Mouse (Mus musculus) heart, adult 8-10 months (tissue): ENCODE measurements around the gene Tcam1. TPM values are rescaled to one million over a fixed set of nuclear protein-coding genes. Genes with fewer than 3 reads are reported as not detected.
A peak's percentile ranks its signal among the peaks of the same experiment; 100 is the strongest.

ENCODE experiments used
- DNase-seq: peaks from one replicate; pipeline ENCODE4 v3.0.0; 2022; ENCODE audit warnings: low spot score
- total RNA-seq, 4 experiments: library from RNA; stranded (reverse); gene quantifications; 2 replicates each; pipeline ENCODE4 v1.2.4; 2022

Tcam1 gene
- total RNA-seq, 4 experiments from 2014 or later: 0.08 TPM; not detected in 3

DNA sequence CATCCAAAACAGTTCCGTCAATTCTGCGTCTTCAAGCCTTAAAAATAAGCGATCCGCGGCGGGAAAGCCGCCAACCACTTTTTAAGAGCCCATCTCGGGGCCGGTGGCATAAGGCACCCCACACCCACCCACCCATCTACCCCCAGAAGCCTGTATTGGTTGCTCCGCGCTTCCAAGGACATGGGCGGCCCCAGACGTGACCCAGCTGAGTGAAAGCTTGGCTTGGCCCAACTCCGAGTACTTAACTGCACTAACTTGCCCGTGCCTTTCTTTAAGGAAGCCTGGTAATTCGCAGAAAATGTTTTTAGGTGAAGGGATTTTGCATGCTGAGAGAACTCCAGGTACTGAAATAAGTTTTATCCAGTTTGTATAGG, 3.2 kb upstream of the Tcam1 start:
- DNase-seq: no peak

DNA sequence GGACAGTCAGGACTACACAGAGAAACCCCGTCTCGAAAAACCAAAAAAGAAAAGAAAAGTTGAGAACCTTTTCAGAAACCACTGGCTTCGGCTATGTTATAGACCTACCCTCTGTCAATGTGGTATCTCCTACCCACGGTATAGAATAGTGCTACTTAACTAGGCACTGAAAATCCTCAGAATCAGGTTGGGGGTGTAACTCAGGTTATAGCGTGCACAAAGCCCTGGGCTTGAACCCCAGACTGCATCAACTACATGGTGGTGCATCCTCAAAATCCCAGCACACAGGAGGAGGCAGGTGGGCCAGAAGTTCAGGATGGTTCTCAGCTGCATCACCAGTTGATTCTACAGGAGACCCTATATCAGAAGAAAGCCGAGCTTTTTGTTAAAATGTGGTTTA, 2.7 kb upstream of the Tcam1 start:
- no peak for DNase-seq

DNA sequence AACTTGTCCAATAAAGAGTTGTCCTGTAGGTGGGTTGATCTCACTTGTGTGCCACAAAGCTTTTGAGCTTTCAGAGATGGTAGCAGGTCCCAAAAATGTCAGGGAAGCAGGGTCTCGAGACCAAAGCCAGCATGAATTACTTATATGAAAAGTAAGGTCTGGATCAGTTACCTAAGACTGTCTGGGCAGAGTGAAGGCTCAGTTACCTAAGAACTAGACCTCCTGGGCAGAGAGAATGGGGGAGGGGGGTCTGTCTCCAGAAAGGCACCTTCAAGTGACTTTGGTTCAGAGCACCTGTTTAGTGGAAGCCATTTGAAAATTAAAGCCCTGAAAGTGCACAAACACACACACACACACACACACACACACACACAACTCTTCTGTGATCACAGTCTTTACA, 2.1 kb upstream of the Tcam1 start:
- DNase-seq: no peak

DNA sequence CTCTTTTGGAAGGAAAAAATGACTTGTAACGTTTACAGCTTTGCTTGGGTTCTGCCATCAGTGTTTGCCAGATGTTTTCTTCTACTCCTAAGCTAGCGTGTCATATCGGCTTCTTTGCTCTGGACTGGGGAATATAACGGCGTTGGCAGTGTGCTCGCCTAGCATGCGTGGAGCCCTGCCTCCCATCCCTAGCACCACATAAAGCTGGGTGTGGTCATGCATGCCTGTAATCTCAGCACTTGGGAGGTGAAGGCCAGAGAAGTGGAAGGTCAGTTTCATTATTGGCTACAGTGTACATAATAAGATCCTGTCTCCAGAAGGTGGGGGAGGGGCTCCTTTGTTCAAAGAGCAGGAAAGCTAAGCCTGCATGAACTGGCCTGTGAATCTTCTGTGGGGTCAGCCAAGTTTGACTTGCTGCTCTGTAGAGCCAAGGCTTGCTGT, 1.5 kb upstream of the Tcam1 start:
- no peak for DNase-seq

DNA sequence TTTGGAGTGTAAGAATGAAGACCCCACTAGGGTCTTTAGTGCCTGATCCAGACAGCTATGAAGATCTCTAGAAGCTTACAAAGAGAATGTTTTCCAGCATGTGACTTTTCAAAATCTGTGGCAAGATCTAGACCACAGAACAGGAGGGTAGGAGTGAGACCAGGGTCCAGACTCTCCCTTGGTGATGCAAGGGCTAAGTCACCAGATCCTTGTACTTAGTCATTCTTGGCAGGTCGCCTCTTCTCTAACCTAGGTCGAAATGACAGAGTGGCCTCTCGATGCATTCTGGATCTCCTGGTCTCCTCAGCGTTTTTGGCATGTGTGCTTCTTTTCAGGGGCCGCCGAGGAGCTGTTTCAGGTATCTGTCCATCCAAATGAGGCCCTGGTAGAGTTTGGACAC, 6.0 kb downstream of the Tcam1 start:
- no peak for DNase-seq

DNA sequence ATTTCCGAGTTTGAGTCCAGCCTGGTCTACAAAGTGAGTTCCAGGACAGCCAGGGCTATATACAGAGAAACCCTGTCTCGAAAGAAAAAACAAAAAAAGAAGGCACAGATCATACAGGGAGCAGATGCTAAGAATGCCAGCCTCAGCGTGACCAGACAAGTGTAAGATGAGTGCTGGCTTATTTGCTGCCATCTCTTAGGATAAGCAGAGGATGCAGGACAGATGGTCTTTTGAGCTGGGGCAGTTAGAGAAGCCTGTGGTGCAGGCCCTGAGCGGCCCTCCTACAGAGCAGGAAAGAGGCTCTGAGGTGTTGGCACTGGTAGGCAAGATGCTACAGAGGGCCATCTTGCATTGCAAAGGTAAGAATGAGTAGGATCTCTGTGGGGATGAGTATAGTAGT, 6.9 kb downstream of the Tcam1 start:
- no peak for DNase-seq

DNA sequence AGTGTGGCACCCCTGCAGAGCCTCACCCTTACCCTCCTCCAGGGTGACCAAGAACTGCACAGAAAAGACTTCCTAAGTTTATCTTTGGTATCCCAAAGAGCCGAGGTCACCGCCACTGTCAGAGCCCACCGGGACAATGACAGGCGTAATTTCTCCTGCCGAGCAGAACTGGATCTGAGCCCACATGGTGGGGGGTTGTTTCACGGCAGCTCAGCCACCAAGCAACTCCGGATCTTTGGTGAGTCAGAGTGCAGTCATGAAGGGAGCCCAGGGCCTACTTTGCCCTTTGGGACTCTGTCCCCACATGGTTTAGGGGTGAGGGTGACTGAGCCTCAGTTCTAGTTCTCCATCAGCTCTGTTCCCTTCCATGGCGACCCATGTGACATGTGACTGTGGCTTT, 7.7 kb downstream of the Tcam1 start:
- no peak for DNase-seq

DNA sequence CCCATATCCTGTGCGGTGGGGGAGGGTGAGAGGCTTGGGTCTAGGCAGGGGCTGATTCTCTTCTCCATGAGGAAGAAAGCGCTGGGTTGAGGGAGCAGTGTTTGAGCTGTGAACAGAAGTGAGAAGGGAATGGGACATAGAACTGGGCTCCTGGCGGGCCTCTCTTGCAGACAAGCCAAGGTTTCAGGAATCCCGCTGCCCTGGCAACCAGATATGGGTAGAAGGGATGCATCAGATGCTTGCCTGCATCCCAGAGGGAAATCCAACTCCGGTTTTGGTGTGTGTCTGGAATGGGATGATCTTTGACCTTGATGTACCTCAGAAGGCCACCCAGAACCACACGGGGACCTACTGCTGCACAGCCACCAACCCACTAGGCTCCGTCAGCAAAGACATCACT, 9.7 kb downstream of the Tcam1 start:
- DNase-seq: no peak

DNA sequence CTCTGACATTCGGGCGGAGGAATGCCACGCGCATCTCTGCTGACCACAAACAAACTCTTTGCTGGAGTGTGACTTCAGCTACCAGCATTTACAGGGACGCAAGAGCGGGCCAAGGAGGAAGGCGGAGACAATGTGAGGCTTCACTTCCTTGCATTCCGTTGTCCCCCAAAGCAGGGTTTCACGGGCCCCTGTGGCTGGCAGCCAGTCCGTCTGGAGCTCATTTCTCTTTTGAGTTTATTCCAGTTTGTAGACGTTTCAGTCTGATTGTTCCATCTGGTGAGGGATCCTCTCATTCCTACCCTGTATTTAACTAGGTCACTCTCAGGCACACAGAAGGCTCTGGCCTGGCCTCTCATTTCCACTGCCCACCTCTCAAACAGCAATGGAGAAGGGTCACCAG, 10.5 kb downstream of the Tcam1 start:
- no peak for DNase-seq

DNA sequence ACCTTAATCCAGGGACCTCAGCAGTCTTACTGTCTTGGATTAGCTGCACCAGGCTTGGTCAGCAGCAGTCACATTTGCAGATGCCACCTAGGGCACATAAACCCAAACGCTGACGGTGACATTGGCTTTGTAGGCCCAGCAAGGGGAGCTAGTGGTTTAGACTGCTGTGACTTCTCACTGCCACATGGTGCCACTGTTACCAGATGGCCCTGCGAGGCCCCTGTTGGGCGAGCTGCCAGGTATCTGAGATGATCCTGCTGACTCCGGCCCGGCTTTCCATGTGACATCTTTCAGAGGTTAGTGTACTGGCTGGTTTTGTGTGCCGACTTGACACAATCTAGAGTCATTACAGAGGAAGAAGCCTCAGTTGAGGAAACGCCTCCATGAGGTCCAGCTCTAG, 12.9 kb downstream of the Tcam1 start:
- no peak for DNase-seq

DNA sequence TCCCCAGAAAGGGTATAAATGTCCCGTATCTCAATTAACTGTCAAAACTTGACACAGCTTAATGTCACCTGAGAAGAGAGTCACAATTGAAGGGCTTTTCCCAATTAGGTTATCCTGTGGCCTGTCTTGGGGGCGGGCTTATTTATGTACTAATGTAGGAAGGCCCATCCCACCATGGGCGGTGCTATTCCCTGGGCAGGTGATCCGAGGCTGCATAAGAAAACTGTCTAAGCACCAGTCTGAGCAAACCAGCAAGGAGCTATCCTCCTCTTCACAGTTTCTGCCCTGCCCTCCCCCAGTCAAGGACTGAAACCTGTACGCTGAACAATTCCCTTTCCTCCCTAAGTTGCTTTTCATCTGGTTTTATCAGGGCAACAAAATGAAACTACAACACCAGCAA, 13.9 kb downstream of the Tcam1 start:
- no peak for DNase-seq

DNA sequence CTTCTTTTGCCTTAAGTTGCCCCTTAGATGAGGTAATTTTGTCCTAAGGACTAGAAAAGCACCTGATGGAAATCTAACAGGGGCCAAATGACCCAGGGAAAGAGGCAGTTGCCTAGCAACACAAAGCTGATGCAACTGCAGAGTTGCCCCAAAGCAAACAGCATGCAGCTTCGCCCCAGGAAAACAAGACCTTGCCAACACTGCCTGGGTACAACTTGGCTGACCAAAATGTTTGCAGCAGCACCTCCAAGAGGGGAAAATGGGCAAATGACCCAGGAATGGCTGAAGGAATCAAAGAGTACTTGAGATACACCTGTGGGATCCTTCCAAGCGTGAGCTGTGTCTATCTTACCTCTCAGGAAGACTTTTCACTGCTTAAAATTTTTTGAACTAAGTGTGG, 15.4 kb downstream of the Tcam1 start:
- no peak for DNase-seq

DNA sequence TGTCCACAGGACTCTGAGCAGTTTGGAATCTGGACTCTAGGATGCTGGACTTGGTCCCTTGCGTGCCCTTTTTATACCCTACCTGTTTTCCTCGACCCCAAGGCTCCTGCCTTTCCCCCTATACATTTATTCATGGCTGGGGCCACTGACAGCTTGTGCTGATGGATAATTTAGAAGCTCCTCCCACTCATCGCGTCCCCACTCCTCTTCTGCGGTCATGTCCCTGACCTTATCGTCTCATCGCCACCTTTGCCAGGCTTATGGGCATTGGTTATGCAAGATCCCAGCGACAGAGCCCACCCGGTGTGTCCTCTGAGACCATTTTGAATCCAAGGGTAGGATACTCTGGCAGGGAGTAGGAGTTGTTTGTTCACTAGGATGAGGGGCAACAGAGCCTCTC, 25.3 kb downstream of the Tcam1 start, which contains the start of gene Gh:
Gene Gh (minus strand): TSS at position 101 of the 400 bp plus-strand sequence.
- no peak for DNase-seq

DNA sequence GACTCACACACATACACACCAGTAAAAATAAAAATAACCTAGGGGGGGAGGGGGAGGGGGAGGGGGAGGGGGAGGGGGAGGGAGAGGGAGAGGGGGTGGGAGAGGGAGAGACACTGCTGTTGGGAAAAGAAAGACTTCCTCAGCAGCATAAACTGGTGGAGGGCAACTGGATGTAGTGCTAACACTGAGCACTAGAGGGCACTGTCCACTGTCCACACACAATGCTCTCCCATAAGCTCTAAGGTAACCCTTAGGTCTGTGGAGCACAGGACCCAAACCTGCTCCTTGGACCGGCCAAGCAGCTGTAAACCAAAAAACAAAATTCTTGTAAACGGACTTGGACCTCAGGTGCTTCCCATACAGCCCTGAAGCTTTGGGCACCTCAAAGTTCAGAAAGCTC, 26.2 kb downstream of the Tcam1 start:
- peak; percentile 37 for DNase-seq

DNA sequence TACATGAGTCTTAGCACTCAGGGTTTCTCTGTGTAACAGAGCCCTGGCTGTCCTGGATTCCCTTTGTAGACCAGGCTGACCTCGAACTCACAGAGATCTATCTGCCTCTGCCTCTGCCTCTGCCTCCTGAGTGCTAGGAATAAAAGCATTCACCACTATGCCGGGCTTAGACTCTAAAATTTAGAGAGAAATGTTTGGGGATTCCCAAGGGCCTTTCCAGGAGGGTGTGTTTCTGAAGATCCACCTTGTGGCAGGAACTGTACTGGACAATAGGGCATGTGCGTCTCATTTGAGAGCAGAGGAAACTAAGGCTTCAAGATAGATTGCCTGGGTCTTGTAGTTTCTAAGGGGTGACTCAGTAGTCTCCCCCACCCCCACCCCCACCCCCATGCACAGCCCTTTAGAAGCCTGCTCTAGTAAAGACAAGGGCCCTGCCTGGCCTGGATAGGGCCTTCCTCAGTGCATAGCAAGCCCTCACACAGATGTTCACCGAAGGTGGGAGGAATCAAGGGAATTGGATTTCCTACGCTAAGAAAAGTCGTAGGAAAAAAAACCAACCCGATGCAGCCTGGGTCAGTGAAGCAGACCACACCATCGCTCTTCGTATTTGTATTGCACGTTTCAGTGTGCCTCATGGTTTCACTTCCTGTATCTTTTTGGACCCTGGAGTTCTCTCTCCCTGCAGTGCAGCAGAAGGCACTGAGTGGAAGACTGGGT, 29.0 kb downstream of the Tcam1 start:
- DNase-seq: no peak

DNA sequence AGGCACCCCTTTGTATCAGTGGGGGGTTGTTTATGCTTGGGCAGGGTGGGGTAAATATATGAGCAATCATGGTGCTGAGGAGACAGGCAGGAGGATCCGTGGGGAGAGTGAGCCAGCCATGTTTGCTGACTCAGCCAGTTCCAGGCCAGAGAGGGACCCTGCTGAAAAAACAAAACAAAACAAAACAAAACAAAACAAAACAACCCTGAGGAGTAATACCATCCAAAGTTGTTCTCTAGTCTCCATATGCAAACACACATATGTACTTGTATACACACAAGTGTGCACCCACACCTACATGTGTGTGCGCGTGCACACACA, 29.6 kb downstream of the Tcam1 start:
- DNase-seq: no peak

DNA sequence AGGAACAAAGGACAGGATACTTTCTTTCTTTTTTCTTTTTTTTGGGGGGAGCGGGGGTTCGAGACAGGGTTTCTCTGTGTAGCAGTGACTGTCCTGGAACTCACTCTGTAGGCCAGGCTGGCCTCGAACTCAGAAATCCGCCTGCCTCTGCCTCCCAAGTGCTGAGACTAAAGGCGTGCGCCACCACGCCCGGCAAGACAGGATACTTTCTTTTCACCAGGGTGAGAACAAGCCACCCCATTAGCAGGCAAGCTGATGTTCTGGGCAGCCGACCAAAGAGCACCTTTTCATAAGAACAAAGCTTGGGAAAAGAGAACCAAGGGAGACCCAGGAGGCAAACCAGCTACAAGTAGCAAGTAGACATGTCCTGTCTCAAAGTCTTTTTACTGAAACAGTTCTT, 30.3 kb downstream of the Tcam1 start:
- no peak for DNase-seq

DNA sequence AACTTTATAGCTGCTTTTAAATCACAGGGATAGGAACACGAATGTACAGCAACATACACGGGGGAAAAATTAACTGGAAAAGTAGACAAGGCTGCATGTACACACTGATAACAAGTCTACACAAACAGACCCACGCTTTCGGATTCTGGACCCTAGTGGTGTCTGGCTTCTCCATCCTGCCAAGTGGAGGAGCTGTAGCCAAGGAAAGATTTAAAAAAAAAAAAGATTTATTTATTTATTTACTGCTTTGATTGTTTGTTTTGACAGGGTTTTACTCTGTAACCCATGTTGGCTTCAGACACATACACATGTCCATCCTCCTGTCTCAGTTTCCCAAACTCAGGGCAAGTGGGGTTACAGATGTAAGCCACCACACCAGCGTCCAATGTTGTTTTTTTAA, 31.0 kb downstream of the Tcam1 start:
- no peak for DNase-seq

DNA sequence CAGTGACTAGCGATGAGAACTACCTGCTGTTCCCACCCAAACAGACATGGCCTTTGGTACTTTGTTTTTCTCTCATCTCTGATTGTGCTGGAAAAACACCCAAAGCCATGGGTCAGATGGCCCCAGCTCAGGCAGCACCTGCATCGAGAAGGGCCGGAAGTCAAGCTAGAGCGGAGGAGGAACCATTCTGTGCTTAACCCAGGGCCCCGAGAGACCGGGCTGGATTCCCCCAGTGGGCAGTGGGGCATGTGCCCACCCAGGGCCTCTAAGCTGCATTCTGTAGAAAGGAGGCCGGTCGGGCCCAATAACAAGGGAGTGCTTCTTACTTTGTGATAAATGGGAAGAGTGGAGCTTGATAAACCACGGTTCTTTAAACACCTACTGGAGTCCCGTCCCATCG, 31.7 kb downstream of the Tcam1 start:
- no peak for DNase-seq

DNA sequence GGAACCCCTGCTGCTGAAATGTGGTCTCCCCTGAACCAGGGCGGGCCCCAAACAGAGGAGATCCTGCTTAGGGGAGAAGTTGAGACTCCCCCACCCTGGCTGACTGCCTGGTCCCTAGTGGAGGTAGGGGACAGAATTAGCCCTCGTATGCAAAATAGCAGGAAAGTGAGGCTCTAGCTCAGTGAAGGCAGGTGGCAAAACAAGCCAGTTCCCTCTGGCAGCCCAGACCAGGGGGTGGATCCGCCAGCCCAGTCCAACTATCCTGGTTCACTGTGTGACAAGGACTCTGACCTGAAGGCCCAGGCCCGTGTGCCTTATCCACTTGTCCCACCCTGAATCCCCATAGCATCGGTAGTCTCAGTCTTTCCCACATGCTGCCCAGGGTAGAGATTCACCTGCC, 33.7 kb downstream of the Tcam1 start:
- DNase-seq: no peak

DNA sequence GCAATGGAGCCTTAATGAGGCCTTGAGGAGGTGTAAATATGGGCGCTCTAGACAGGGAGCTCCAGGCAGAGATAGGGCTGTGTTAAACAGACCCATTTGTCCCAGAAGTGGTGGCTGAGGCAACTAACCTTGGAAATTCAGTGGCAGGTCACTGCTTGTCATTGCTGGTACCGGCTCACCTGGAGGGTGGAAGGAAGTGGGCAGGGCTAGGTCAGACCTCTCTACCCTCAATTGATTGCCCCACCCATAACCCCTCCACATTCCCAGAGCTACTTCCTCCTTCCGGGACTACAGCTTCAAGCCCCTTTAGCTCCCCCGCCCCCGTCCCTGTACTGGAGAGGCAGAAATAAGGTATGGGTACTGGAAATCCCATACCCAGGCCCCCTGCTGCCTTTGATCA, 37.1 kb downstream of the Tcam1 start:
- no peak for DNase-seq

DNA sequence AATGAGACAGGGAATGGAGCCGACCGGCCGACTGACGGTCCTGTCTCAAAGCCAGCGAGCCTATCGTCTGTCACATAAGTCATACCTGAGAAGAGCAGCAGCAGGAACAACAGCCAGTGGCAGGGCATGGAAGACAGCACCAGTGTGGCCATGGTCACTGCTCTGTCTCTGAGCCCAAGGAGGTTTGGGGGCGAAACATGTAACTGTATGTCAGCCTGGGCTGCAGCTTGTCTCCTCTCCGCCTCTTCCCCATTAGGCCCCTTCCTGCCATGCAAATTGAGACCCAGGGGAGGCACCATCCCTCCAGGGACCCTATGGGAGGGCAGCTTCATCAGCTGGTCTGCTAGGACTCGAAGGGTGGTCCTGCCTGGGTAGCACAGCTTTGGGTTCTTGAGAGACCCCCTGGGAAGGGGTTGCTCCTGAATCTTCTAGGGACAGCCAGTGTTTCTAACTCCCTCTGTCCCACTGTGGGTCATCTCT, 37.9 kb downstream of the Tcam1 start, which contains the start of gene Cd79b:
Gene Cd79b (minus strand): TSS at position 430 of the 480 bp plus-strand sequence.
- DNase-seq: no peak

DNA sequence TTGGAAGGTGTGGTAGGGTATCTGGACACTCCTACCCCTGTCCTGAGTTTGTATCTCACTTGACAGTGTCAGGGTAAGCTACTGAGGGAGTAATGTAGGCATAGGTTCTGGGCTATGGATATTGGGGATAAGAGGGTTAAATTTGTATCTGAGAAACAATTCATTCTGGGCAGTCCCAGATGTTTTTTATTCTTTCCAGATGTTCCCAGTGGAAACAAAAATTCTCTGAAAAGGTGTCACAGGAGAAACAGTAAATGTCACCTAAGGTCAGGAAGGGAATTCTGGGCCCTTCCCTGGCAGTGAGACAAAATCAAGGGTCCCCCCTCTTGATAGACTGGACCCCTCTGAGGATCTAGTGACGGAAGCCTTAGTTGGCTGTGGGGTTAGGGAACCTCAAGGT, 39.9 kb downstream of the Tcam1 start:
- no peak for DNase-seq

DNA sequence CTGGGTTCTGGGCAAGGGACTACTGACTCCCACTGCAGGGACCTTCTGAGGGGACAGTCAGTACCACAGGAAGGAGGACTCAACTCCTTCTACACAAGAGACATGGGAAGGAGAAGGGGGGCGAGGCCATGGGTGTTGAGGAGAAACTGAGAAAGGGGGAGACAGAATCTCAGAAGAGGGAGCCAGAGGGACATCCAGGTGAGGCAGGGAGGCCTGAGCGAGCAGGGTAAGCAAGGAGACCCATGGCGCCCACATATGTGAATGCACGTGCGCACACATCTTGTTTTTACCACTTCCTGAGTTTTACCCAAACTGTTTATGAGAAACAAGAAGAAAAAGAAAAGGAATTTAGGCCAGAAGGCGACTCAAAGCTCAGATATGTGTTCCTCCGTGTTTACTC, 41.3 kb downstream of the Tcam1 start:
- no peak for DNase-seq
